Mouse (Mus musculus) neural tube, embryonic 10.5 days (tissue): ENCODE data around the gene Rif1.

Experiments used
- DNase-seq: peaks from one replicate; pipeline ENCODE4 v3.0.0-alpha.2; 2017; ENCODE audit warnings: low spot score; ENCODE audit errors: extremely low spot score

Gene Rif1

DNA sequence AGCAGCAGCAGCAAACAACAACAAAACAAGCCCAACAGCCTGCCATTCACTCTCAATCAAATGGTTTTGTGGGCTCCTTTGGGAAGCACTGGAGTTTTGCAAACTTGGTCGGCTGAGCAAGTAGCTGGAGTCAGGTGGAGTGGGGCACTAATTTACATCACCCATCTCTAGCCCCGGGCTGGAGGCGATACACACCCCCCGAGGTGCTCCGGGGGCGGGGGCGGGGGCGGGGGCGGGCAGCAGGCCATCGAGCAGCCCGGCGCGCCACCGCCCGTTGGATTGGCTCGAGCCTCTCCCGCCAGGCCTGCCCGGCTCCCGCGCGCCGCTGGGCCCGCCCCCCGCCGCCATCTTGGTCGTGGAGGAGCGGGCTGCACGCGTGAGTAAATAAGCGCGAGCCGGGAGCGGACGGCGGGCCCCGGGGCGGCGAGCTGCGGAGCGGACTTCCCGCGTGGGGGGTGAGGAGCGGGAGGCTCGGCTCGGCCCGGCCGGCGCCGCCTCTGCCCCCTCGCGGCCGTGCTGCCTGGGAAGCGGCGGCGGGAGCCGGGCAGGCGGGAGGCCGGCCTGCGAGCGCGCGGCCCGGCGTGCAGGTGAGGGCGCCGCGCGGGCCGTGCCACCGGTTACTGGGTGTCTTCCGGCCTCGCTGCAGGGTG is at the start of gene Rif1:
Rif1 (plus strand) TSS at position 342 of the 650 bp plus-strand sequence.
- DNase-seq, result peak; percentile 93

DNA sequence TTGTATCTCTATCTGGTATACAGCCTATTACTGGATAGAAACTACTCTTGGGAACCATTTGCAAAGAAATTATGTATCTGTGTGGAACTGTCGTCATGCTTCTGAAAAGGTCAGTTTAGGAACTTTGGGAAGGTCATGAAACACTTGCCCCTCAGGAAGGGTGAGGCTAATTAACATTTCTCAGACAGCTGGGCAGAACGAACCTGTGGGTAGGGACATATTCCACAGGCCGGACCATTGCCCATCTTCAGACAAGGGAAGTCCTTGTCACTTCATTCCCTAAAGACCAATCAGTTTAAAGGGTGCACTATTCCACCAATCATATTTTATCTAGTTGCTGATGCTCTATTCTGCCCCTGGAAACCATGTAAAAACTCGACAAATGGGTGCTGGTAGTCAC is 45.6 kb upstream of the Rif1 start:
- no peak for DNase-seq

DNA sequence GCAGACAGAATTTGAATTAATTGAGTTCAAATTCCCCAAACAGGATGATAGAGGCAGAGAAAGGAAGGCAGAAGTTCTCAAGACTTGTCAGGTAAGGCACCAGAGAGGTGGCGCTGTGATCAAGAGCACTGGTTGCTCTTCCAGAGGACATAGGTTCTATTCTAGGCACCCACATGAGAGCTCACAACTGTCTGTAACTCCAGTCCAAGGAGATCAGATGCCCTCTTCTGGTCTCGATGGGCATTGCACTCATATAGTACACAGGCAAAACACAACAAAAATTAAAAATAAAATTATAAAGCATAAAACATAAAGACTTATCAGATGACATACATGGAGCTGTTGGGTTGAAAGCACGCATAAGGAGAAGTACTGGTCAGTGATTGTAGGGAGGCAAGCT is 43.2 kb upstream of the Rif1 start:
- no peak for DNase-seq

DNA sequence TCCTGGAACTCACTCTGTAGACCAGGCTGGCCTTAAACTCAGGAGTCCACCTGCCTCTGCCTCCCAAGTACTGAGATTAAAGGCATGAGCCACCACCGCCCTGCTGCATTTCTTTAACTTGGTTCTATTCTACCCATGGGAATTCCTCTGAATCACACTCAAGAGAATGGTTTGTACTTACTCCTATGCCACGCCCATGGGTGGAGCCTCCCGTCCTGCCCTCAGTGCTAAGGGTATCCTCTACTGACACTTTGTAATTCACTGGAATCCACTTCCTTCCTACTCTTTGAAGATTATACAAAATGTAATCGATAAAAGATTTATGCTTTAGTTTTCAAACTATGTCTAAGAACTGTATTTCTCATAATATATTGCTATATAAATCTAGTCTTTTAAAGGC is 41.1 kb upstream of the Rif1 start:
- no peak for DNase-seq

DNA sequence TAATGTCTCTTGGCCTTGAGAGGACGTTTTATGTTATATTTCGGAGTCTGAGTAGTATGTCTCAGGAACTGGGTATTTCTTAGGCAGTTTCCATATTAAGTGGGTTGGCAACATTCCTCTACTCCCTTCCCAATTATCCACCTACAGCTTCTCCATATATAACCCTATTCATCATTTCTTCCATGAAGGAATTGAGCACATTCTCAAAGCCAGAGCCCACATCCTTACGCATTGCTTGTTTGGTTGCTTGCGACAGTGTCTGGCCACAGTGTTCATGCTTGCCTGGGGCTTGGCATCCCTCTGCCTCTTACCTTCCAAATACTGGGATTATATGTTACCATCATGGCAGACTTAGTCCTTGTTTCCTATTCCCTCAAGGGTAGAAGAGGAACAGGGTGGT is 38.0 kb upstream of the Rif1 start:
- DNase-seq, result no peak

- DNase-seq, result no peak
These were observed 37.5 kb upstream of the Rif1 start for GRCm38 (mm10) chr2:52035144-52035543.

GRCm38 (mm10) chr2:52036929-52037595 is 35.6 kb upstream of the Rif1 start:
- DNase-seq, result peak; percentile 37

DNA sequence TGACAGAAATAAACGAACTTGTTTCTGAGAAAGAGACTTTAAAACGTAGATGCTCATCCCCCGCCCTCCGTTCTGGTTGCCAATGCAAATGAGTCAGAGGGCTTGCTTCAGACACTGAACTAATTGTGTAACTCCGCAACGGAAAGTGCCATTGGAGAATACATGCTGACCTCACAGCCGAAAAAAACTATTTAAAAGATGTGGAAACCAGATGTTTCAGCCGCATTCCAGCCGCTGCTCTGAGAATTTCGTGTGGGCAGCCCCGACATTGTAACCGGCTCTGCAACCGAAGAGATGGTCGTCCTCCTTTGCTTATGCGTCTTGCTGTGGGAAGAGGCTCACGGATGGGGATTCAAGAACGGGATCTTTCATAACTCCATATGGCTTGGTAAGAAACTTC is 34.8 kb upstream of the Rif1 start, which contains the start of gene Tnfaip6:
Tnfaip6 (plus strand) TSS at position 128 of the 400 bp plus-strand sequence.
- DNase-seq, result peak; percentile 64

DNA sequence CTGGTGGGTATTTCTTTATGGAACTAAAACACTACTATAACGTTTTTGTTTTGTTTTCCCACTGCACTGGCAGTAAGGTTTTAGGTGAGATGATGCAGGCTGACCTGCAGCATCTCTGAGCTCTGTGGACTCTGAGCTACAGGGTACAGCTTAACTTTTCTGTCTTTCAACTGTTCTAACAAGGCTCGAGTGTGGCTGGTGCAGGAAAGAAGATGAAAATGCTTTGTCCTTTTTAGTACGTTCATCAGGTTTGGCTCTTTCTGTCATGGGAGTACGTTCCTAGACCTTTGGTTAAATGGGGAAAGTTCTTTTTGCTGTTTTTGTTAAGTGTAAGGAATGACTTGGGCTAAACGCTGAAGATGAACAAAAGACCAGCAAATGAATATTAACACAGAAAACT is 34.1 kb upstream of the Rif1 start:
- DNase-seq, result peak; percentile 27

GRCm38 (mm10) chr2:52039083-52039801 is 33.4 kb upstream of the Rif1 start:
- peak; percentile 49 for DNase-seq

DNA sequence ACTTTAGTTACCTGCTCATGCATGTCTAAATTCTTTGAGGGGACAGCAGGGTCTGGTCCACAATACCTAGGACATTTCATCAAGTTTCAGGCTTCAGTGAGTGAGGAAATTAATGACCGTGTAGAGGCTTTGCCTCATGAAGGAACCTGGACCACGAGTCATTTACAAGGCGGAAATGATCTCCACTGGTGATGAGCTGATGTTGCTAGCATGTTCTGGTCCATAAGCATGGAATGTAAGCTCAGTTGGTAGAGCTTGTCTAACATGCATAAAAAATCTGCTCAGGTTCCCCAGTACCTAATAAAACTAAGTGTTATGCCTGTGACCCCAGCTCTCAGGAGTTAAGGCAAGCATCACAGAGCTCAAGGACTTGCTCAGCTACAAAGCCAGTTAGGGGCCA is 30.5 kb upstream of the Rif1 start:
- no peak for DNase-seq

- DNase-seq, result no peak
These were observed 29.9 kb upstream of the Rif1 start for GRCm38 (mm10) chr2:52042714-52043113.

- no peak for DNase-seq
These were observed 29.1 kb upstream of the Rif1 start for GRCm38 (mm10) chr2:52043485-52043884.

DNA sequence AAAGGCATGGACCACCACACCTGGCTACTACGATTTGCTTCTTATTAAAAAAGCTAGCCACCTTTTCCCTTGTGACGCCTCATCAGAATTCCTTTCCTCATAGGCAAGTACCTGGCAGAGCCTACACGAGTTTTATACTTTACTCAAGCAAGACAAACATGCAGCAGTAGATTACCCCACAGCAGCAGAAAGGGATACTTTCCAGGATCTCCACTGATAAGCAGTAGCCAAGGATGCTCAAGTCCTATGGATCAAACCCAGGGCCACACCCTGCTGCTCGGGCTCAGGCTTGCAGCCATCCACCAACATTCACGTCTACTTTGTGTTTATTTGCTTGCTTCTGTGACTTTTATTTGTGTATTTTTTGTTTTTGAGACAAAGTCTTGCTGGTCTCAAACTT is 26.6 kb upstream of the Rif1 start:
- no peak for DNase-seq

DNA sequence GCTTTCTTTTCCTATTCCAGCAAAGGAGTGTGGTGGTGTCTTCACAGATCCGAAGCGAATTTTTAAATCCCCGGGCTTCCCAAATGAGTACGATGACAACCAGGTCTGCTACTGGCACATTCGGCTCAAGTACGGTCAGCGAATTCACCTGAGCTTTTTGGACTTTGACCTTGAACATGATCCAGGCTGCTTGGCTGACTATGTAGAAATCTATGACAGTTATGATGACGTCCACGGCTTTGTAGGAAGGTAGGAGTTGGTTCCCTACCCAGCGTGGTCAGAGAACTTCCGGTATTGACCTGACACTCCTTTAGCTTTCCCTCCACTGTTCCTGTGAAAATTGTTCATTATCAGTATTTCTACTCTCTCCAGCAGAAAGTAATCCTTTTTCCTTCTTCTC is 21.8 kb upstream of the Rif1 start:
- DNase-seq, result no peak

DNA sequence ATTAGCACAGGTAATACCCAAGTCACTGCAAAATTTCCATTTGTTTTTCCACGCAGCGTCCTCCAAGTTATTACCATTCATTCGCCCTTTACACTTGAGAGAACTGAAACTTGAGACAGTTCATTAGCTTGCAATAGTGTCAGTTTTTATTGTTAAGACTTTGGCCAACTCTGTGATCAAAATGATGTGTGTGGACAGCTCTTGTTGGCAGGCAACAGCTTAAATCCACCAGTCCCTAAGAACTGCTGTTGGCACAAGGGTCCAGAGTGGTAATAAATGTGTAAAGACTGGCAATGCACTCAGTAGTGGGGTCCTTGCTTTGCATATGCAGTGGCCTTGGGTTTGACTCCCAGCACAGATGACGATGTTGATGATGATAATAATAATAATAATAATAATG is 20.3 kb upstream of the Rif1 start:
- no peak for DNase-seq

GRCm38 (mm10) chr2:52053502-52053901 is 19.1 kb upstream of the Rif1 start:
- DNase-seq, result no peak

DNA sequence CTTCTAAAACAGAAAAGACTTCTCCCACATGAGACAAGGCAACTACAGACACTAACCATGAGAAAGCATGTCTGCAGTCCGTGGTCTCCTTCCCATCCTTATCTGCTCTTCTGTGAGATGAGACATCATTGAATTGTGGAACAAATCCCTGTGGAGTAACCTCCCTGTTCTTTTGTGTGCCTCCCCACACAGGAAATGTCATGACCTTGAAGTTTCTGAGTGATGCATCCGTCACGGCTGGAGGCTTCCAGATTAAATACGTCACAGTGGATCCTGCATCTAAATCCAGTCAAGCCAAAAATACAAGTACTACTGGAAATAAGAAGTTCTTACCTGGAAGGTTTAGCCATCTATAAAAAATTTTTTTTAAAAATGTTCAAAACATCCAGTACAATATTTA is 17.0 kb upstream of the Rif1 start:
- no peak for DNase-seq

GRCm38 (mm10) chr2:52057099-52057498 is 15.5 kb upstream of the Rif1 start:
- no peak for DNase-seq

DNA sequence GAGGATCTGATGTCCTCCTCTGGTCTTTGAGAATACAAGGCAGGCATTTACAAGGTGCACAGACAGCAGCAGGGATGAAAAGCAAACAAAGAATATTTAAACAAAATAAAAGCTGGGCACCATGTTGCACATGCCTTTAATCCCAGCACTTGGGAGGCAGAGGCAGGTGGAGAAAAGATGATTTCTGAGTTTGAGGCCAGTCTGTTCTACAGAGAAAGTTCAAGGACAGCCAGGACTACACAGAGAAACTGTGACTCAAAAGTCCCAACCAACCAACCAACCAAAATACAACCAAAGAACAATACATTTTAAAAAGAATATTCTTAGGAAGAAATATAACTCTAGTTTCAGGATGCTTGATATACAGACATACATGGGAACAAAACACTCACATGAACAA is 15.0 kb upstream of the Rif1 start:
- no peak for DNase-seq

GRCm38 (mm10) chr2:52068641-52069040 is 4.0 kb upstream of the Rif1 start:
- no peak for DNase-seq

DNA sequence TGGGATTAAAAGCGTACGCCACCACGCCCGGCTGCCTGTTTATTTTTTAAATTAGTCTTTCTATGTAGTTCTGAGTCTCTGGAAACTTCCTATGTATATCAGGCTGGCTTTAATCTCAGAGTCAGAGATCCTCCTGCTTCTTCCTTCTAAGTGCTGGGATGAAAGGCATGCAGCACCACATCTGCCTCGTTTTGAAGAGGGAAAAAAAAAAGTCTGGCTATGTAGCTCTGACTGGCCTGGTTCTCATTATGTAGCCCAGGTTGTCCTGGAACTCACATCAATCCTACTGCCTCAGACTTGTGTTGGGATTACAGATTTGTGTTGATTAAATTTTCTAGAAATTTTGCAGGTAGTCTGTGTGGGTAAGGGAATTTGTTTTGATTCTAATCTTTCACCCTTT is 1.8 kb upstream of the Rif1 start:
- no peak for DNase-seq
